Mouse (Mus musculus) C2C12 (cell line): ENCODE results near the gene Slamf1. TPM values are rescaled to one million over a fixed set of nuclear protein-coding genes. Genes with fewer than 3 reads are reported as not detected.

Source experiments
- H3K27me3 ChIP-seq: one replicate; pipeline ENCODE4 v1.6.1; 2011; ENCODE audit not compliant: control insufficient read depth, insufficient read depth, insufficient read length
- H3K36me3 ChIP-seq: one replicate; pipeline ENCODE4 v1.6.1; 2011; ENCODE audit not compliant: control insufficient read depth, insufficient read depth
- H3K4me3 ChIP-seq: one replicate; pipeline ENCODE4 v1.5.1; 2011; ENCODE audit warnings: mild to moderate bottlenecking, control low read depth; ENCODE audit not compliant: poor library complexity, insufficient read depth, severe bottlenecking
- H3K79me2 ChIP-seq: one replicate; pipeline ENCODE4 v1.6.1; 2011; ENCODE audit not compliant: control insufficient read depth, insufficient read depth
- H3K79me3 ChIP-seq: one replicate; pipeline ENCODE4 v1.6.1; 2011; ENCODE audit warnings: low read depth, control low read depth
- H3ac ChIP-seq: one replicate; pipeline ENCODE3; 2011; ENCODE audit warnings: low read depth; ENCODE audit not compliant: control insufficient read depth, insufficient read length
- CEBPB ChIP-seq: IDR thresholded peaks from one replicate; pipeline ENCODE4 v1.6.1; 2011; ENCODE audit warnings: low read depth, mild to moderate bottlenecking, control low read depth, moderate library complexity
- CTCF ChIP-seq: IDR thresholded peaks from one replicate; pipeline ENCODE4 v1.5.1; 2011; ENCODE audit not compliant: control insufficient read depth, insufficient read depth, insufficient read length
- FOSL1 ChIP-seq: IDR thresholded peaks from one replicate; pipeline ENCODE4 v1.8.0; 2011; ENCODE audit warnings: mild to moderate bottlenecking, low read length; ENCODE audit not compliant: poor library complexity, insufficient read depth, severe bottlenecking
- MAX ChIP-seq: IDR thresholded peaks from one replicate; pipeline ENCODE4 v1.6.1; 2011; ENCODE audit warnings: mild to moderate bottlenecking, control low read depth
- MYOD1 ChIP-seq: IDR thresholded peaks from one replicate; pipeline ENCODE4 v1.6.1; 2011; ENCODE audit warnings: low read depth; ENCODE audit not compliant: control insufficient read depth, insufficient read length
- MYOG ChIP-seq: IDR thresholded peaks from one replicate; pipeline ENCODE4 v1.6.1; 2011; ENCODE audit not compliant: control insufficient read depth, insufficient read length; ENCODE audit errors: extremely low read depth
- USF1 ChIP-seq: IDR thresholded peaks from one replicate; pipeline ENCODE4 v1.6.1; 2011; ENCODE audit warnings: low read depth, mild to moderate bottlenecking, control low read depth, moderate library complexity
- polyA plus RNA-seq: library from polyadenylated mRNA; unstranded; fragments of >200 nt; fragmentation: generic; extraction: Trizol; gene quantifications from one replicate; pipeline ENCODE4 v1.2.1, GENCODE M21; 2012; ENCODE audit warnings: missing spikeins

Slamf1 gene
- polyA plus RNA-seq, 1 experiment = not detected

- Histone ChIP-seq H3K79me3 (no peaks in the 10 kb centered on the region), H3K27me3 (no peaks in the 10 kb centered on the region), H3K4me3 (no peak overlapping the region), H3K36me3 (no peaks in the 10 kb centered on the region), H3ac (no peak overlapping the region), H3K79me2 (no peaks in the 10 kb centered on the region)
- TF ChIP-seq FOSL1 (no peak), MYOG (no peak), MYOD1 (no peak), CEBPB (no peak), CTCF (no peak), USF1 (no peak), MAX (no peak)
Measured at GRCm38 (mm10) chr1:171775781-171776180, 8.9 kb downstream of the Slamf1 start.

- no peaks in the 10 kb centered on the region for H3K79me2 ChIP-seq
- H3ac ChIP-seq = no peak overlapping the region
- H3K36me3 ChIP-seq = no peaks in the 10 kb centered on the region
- TF ChIP-seq FOSL1 (no peak), MYOD1 (no peak), CEBPB (no peak), USF1 (no peak), MAX (no peak), MYOG (no peak), CTCF (no peak)
- no peaks in the 10 kb centered on the region for H3K79me3 ChIP-seq
- H3K27me3 ChIP-seq = no peaks in the 10 kb centered on the region
- no peak overlapping the region for H3K4me3 ChIP-seq
Measured at GRCm38 (mm10) chr1:171777026-171777425, 10.1 kb downstream of the Slamf1 start.

- Histone ChIP-seq H3K36me3 (no peaks in the 10 kb centered on the region), H3ac (no peak overlapping the region), H3K4me3 (no peak overlapping the region), H3K27me3 (no peaks in the 10 kb centered on the region), H3K79me3 (no peaks in the 10 kb centered on the region), H3K79me2 (no peaks in the 10 kb centered on the region)
- TF ChIP-seq CEBPB (no peak), MAX (no peak), MYOG (no peak), USF1 (no peak), MYOD1 (no peak), FOSL1 (no peak)
Measured at GRCm38 (mm10) chr1:171782287-171782915, 15.5 kb downstream of the Slamf1 start.

GRCm38 (mm10) chr1:171785871-171786270 is 18.9 kb downstream of the Slamf1 start:
- H3K27me3 ChIP-seq = no peaks in the 10 kb centered on the region
- TF ChIP-seq MAX = no peak
- no peak for TF ChIP-seq MYOD1
- TF ChIP-seq USF1 = no peak
- no peak for TF ChIP-seq CEBPB
- TF ChIP-seq MYOG = no peak
- TF ChIP-seq CTCF = no peak
- TF ChIP-seq FOSL1 = no peak

GRCm38 (mm10) chr1:171787281-171788015 is 20.5 kb downstream of the Slamf1 start:
- no peaks in the 10 kb centered on the region for H3K36me3 ChIP-seq
- TF ChIP-seq CTCF = no peak
- TF ChIP-seq FOSL1 = no peak
- no peak for TF ChIP-seq USF1
- TF ChIP-seq MYOD1 = no peak
- no peak for TF ChIP-seq CEBPB
- no peak for TF ChIP-seq MYOG
- no peak for TF ChIP-seq MAX

More at GRCm38 (mm10) chr1:171785871-171786270, 18.9 kb downstream of the Slamf1 start:
- Histone ChIP-seq H3K36me3 (no peaks in the 10 kb centered on the region), H3ac (no peak overlapping the region), H3K79me2 (no peaks in the 10 kb centered on the region), H3K79me3 (no peaks in the 10 kb centered on the region), H3K4me3 (no peak overlapping the region)

More at GRCm38 (mm10) chr1:171787281-171788015, 20.5 kb downstream of the Slamf1 start:
- Histone ChIP-seq H3K79me2 (no peaks in the 10 kb centered on the region), H3K4me3 (no peak overlapping the region), H3ac (no peak overlapping the region), H3K27me3 (no peaks in the 10 kb centered on the region), H3K79me3 (no peaks in the 10 kb centered on the region)
